Mouse (Mus musculus) liver, embryonic 12.5 days (tissue): ENCODE measurements around the gene Gm5152. TPM values are rescaled to one million over a fixed set of nuclear protein-coding genes. Genes with fewer than 3 reads are reported as not detected.
"Not testable (repeated sequence)": the region's sequence is repeated elsewhere in the genome, so short reads cannot be mapped to it uniquely, and the experiment has no call there.

Experiments used
- ATAC-seq: fragments of 200-750 bp; cut with Nextera tagmentation; 2 replicates; pipeline ENCODE4 v1.8.0; 2017; ENCODE audit warnings: moderate number of reproducible peaks, mild to moderate bottlenecking, moderate library complexity
- H3K27ac ChIP-seq: fragments of 300-500 bp; sonication (generic); 2 replicates; pipeline ENCODE4 v1.5.1; 2016; ENCODE audit warnings: mild to moderate bottlenecking
- H3K27me3 ChIP-seq: fragments of 300-500 bp; sonication (generic); replicated peaks from 2 replicates; pipeline ENCODE4 v1.6.1; 2016; ENCODE audit warnings: mild to moderate bottlenecking, moderate library complexity
- H3K36me3 ChIP-seq: fragments of 300-500 bp; sonication (generic); 2 replicates; pipeline ENCODE4 v1.6.1; 2016; ENCODE audit warnings: mild to moderate bottlenecking, moderate library complexity
- H3K4me1 ChIP-seq: fragments of 300-500 bp; sonication (generic); 2 replicates; pipeline ENCODE4 v1.6.1; 2016
- H3K4me2 ChIP-seq: fragments of 300-500 bp; sonication (generic); 2 replicates; pipeline ENCODE4 v1.6.1; 2016; ENCODE audit warnings: mild to moderate bottlenecking, moderate library complexity
- H3K4me3 ChIP-seq: fragments of 300-500 bp; sonication (generic); 2 replicates; pipeline ENCODE4 v1.5.1; 2016; ENCODE audit warnings: mild to moderate bottlenecking, moderate library complexity
- H3K9ac ChIP-seq: fragments of 300-500 bp; sonication (generic); 2 replicates; pipeline ENCODE4 v1.6.1; 2016; ENCODE audit warnings: mild to moderate bottlenecking, moderate library complexity
- H3K9me3 ChIP-seq: fragments of 300-500 bp; sonication (generic); replicated peaks from 2 replicates; pipeline ENCODE4 v1.6.1; 2016; ENCODE audit warnings: mild to moderate bottlenecking, moderate library complexity
- WGBS: fragments of 180-500 bp; shearing (Covaris S2); methylation state at CpG from one replicate; pipeline ENCODE4 v1.1.7; 2016; ENCODE audit not compliant: insufficient replicate concordance; 5-methylcytosine and 5-hydroxymethylcytosine counted together
- polyA plus RNA-seq: library from polyadenylated mRNA; unstranded; fragments of >200 nt; fragmentation: Nextera tagmentation; extraction: Ambion mirVana; gene quantifications from 2 replicates; pipeline ENCODE4 v1.2.1, GENCODE M21; 2016

Gm5152 gene
- polyA plus RNA-seq: not detected in 2 replicates

DNA sequence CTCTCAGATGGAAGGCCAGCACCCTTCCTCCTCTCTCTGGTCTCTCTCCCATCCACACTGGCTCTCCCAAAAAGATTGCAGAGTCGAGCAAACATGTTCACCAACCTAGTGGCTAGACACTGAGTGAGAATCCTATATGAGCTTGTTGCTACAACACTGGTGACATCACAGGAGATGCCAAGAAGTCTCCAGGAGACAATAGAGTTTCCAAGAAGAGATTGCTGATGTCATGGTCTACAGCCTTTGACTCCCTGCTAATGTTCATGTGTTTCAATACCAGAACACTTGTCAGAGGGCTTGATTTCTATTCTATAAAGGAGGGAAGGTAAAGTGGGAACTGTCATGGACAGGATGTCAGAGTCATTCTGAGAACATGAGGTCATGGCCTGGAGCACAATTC is at the start of gene Gm5152:
Gene Gm5152, minus strand, starts transcription at position 101 of the 400 bp plus-strand sequence.
- H3K27ac ChIP-seq, ATAC-seq, H3K4me1 ChIP-seq, H3K9ac ChIP-seq, H3K36me3 ChIP-seq, H3K4me3 ChIP-seq, H3K9me3 ChIP-seq, H3K27me3 ChIP-seq, H3K4me2 ChIP-seq: not testable (repeated sequence)
- WGBS: no CpG with 5 or more reads among the region's 1 CpGs

GRCm38 (mm10) chr5:10254768-10255167 is 8.4 kb upstream of the Gm5152 start:
- H3K4me1 ChIP-seq, H3K9ac ChIP-seq, H3K4me3 ChIP-seq, H3K27ac ChIP-seq, H3K27me3 ChIP-seq, H3K9me3 ChIP-seq, H3K36me3 ChIP-seq, ATAC-seq, H3K4me2 ChIP-seq: not testable (repeated sequence)
- 62% methylated on average over 1 of the region's 1 CpGs for WGBS

- H3K9ac ChIP-seq, H3K4me3 ChIP-seq, H3K4me1 ChIP-seq, H3K9me3 ChIP-seq, H3K27ac ChIP-seq, H3K27me3 ChIP-seq, H3K36me3 ChIP-seq, ATAC-seq, H3K4me2 ChIP-seq: not testable (repeated sequence)
These were observed 556 bp downstream of the Gm5152 start for GRCm38 (mm10) chr5:10245770-10246169.

GRCm38 (mm10) chr5:10240436-10240835 is 5.9 kb downstream of the Gm5152 start:
- ATAC-seq, H3K27ac ChIP-seq, H3K4me1 ChIP-seq, H3K27me3 ChIP-seq, H3K36me3 ChIP-seq, H3K4me2 ChIP-seq, H3K9me3 ChIP-seq, H3K4me3 ChIP-seq, H3K9ac ChIP-seq: not testable (repeated sequence)
- WGBS: 65% methylated on average over 3 of the region's 3 CpGs

GRCm38 (mm10) chr5:10220317-10220716 is 26.0 kb downstream of the Gm5152 start:
- Histone ChIP-seq H3K36me3 (no peaks in the 10 kb centered on the region), H3K9me3 (no peaks in the 10 kb centered on the region), H3K27me3 (no peaks in the 10 kb centered on the region), H3K27ac (no peak overlapping the region), H3K4me2 (no peak overlapping the region), H3K4me1 (no peaks in the 10 kb centered on the region), H3K9ac (no peak overlapping the region), H3K4me3 (no peak overlapping the region)
- ATAC-seq: no peak

DNA sequence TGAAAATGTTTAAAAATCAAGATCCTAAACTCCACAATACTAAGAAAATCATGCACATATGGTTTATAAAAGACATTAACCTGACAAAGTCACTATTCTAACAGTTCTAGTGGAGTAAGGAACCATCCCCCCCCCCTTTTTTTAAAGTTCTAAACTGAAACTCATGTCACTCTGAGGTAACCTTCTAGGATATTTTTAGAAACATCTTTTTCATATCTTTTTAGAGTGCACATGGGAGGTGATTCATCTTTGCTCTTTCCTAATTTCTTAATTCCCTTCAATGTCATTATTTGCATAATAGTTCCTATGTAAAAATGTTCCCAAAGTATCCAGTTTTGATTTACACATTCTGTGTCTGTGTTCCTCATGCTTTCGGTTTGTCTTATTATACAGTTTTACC is 43.3 kb downstream of the Gm5152 start:
- Histone ChIP-seq H3K27ac (no peak overlapping the region), H3K4me2 (no peak overlapping the region), H3K36me3 (no peaks in the 10 kb centered on the region), H3K27me3 (no peaks in the 10 kb centered on the region), H3K4me3 (no peak overlapping the region), H3K4me1 (no peaks in the 10 kb centered on the region), H3K9ac (no peak overlapping the region), H3K9me3 (no peaks in the 10 kb centered on the region)
- 63% methylated on average over 1 of the region's 1 CpGs for whole genome bisulfite sequencing
- ATAC-seq: no peak

GRCm38 (mm10) chr5:10196880-10197279 is 49.4 kb downstream of the Gm5152 start:
- no peaks in the 10 kb centered on the region for H3K27me3 ChIP-seq
- no peaks in the 10 kb centered on the region for H3K4me1 ChIP-seq
- H3K4me3 ChIP-seq: no peak overlapping the region
- no peak for ATAC-seq
- H3K4me2 ChIP-seq: no peak overlapping the region
- H3K27ac ChIP-seq: no peak overlapping the region
- H3K9me3 ChIP-seq: 0 out of 2 replicates have a peak, but pooled peaks cover 2% of the 10 kb centered on the region
- H3K36me3 ChIP-seq: no peaks in the 10 kb centered on the region
- no peak overlapping the region for H3K9ac ChIP-seq
- WGBS: 59% methylated on average over 1 of the region's 1 CpGs
